Mouse (Mus musculus) bone marrow, adult 2 months (tissue): Measurements from ENCODE around the gene Tbc1d1.

Experiments used
- CTCF ChIP-seq: fragments of 200-500 bp; IDR thresholded peaks from 2 replicates; pipeline ENCODE4 v1.5.1; 2011; ENCODE audit warnings: low read length, control low read depth; ENCODE audit not compliant: control insufficient read depth, insufficient read depth
- POLR2A ChIP-seq: fragments of 200-500 bp; IDR thresholded peaks from 2 replicates; pipeline ENCODE4 v1.6.1; 2011; ENCODE audit warnings: low read depth, mild to moderate bottlenecking, control low read depth, low read length, borderline replicate concordance; ENCODE audit not compliant: control insufficient read depth

GRCm38 (mm10) chr5:64251435-64251834 lies 95.3 kb downstream of the Tbc1d1 start:
- TF ChIP-seq POLR2A (no peak), CTCF (no peak)
